Mouse (Mus musculus) heart, postnatal 14 days (tissue): ENCODE data around the gene Sh3bp4. TPM values are rescaled to one million over a fixed set of nuclear protein-coding genes. Genes with fewer than 3 reads are reported as not detected.

Experiments used
- DNase-seq, 2 experiments: peaks; one replicate each; pipeline ENCODE4 v3.0.0; 2021 to 2022
- intact Hi-C: fragments of 180-260 bp; cut with DNase I; formaldehyde crosslinking; loops from one replicate; pipeline ENCODE4 v1.15.1; 2025
- total RNA-seq, 2 experiments: library from RNA; stranded (reverse); gene quantifications; 2 replicates each; pipeline ENCODE4 v1.2.3; 2021

Gene Sh3bp4
- total RNA-seq, 2 experiments from 2014 or later, result 15.5 to 17.1 TPM

DNA sequence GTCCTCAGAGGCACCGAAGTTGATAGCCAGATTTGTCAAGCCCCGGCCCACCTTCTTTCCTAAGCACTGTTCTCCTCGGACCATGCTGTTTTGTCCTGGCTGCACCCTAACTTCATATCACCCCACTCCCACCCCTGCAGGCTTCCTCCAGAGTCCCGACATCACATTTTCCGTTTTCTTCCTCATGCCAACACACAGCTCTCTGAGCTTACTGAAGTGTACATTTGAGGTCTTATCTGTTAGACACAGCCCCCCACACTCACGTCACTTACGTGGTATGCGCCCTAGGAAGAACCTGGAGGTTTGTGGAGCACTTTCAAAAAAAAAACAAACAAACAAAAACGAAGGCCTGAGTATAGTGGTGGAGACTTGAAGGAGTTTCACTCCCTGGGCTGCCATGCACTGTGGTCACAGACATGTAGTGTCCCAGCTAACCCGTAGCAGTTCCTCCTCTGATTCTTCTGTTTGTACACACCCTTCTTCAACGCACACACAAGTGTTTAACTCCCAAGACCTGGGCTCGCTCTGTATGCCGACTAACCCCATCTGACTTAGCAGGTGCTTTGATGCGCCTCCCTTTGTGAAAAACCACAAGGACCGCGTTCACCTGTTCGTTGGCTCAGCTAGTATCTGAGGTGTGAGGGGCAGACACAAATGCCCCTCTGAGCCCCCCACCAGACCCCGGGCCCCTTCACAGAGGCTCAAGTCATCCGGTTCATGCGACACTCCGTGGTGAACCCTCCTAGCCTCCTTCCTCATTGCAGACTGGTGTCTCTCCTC, 19.8 kb downstream of the Sh3bp4 start:
- DNase-seq, result peak in 1 of 2 experiments; percentile 2
- intact Hi-C loops, result loop anchor here (2.0 to 5.0 kb wide), 2 partner anchors 15 to 47 kb away; no protein-coding TSS in a partner anchor

DNA sequence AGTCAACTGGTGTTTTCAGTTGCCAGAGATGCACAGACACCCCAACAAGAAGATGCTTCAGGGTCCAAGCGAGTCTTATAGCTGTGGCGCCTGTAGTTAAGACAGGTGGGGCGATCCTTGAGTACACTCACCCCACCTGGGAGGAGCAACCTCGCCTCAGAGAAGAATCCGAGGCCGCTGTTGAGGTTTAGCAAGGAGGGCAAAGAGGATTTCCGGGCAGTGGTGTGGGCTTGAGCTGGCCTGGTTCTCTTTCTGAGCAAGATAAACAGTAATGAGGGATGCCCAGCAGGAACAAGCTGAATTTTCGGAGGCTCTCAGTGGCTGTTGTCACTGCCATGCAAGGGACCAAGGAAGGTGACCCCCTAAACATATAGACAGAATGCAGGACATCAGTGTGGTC, 20.5 kb downstream of the Sh3bp4 start:
- intact Hi-C loops, result loop anchor here (5.0 kb wide), 1 partner anchor 47 kb away; no protein-coding TSS in a partner anchor
- DNase-seq, result no peak

DNA sequence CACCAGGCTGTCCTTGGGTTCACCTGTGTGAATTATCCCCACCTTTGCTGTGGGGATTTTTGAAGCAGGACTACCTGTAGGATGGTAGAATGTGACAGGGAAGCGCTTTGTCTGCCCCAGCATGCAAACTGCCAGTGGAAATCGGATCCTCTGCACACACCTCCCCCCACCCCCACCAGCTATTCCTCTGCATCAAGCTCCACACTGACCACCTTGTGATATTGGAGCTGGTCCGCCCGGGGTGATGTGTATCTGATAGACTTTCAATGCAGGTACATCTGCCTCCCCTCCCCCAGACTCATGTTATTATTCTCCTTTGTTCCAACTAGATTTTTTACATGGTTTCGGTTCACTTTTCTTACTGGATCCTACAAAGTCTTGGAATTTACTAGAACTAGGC, 21.8 kb downstream of the Sh3bp4 start:
- DNase-seq, result no peak
- intact Hi-C loops, result loop anchor here (5.0 kb wide), 1 partner anchor 45 kb away; no protein-coding TSS in a partner anchor

DNA sequence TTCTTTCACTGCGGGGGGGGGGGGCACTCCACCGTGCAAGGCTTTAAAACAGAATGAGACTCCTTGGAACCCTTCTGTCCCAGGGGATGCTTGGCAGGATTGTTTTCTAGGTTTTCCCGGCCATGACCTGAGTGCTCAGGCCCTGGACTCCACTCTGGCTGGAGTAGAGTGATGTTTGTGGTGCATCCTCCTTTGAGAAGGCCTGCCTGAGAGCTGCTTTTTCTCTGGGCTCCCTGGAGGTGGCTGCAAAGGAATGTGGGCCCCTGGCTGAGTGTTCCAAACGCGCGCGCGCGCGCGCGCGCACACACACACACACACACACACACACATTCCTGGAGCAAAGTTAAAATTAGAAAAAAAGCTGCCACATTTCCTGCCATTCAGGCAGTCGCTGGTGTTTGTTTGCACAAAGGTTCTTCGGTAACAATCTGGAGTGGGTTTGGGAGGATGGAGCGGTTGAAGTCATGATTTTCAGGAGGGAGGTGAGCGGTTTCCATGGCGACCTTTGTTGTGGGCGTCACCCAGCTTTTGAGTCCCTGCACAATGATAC, 22.3 kb downstream of the Sh3bp4 start:
- peak; percentile 59 to 68 for DNase-seq
- intact Hi-C loops, result loop anchor here (5.0 kb wide), 1 partner anchor 45 kb away; no protein-coding TSS in a partner anchor

DNA sequence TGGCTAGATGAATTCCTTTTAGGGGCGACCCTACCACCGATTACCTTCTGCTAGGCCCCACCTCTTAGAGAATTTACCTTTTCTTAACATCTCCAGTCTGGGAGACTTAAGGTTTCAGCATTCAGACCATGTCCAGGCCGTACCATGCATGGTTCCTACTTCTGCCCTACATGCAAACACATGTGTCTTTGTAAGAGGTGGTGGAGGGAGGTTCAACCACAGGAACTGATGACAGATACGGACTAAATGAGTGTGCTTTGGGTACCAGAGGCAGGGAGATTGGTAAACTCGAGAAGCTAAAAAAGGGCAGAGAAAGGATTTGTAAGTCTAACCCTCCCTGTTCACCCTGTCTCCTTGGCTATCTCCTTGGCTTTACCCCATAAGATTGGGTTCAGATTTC, 23.5 kb downstream of the Sh3bp4 start:
- intact Hi-C loops, result loop anchor here (1.0 to 5.0 kb wide), 2 partner anchors 9 to 44 kb away; no protein-coding TSS in a partner anchor
- DNase-seq, result no peak

DNA sequence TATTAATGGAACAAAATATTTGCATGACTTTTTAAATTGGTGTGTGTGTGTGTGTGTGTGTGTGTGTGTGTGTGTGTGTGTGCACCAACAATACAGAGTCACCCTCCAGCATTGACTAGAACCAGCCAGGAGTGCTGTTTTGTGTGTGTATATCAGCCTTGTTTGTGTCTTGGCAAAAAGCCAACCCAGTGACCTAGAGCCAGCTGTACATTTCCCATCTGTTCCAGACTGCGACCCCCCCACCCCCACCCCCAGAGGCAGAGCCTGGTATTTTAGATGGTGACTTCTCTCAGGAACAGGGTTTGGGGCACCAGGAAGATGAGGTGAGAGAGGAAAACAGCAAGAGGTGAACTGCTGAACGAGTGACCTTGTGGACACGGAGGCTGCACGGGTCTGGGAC, 24.2 kb downstream of the Sh3bp4 start:
- DNase-seq, result no peak
- intact Hi-C loops, result loop anchor here (5.0 kb wide), 1 partner anchor 43 kb away; no protein-coding TSS in a partner anchor

DNA sequence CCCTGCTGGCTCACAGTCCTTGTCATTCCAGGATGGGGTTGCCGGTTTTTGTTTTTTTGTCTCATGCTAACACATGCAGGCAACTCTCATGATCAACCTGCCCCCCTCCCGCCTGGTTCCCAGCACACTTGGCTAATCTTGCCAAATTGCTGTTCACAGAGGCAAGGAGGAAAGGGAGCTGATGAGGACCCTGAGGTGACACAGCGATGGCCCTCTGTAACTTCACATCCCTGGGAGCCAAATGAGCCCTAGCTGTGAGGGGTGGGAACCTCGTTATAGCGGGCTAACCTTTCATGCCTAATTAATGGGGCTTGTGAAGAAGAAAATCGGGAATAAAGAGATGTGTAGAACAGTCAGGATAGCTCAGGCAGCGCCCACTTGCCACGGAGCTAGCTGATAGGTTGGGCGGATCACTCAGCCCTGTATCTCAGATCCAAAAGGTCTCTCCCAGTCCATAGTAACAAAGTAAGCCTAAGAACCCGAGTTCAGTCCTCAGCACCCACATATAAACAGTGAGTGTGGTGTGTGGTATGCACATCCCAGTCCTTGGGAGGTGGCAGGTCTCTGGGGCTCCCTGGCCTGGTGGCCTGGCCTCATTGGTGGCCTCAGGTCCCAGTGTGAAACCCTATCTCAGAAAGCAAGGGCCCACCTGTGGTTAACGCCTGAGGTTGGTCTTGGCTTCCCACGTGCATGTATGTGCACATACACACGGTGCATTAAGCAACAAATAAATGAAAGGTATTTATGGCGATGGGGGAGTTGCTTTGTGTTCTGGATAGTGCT, 25.6 kb downstream of the Sh3bp4 start:
- intact Hi-C loops, result no loop called here
- DNase-seq, result no peak

DNA sequence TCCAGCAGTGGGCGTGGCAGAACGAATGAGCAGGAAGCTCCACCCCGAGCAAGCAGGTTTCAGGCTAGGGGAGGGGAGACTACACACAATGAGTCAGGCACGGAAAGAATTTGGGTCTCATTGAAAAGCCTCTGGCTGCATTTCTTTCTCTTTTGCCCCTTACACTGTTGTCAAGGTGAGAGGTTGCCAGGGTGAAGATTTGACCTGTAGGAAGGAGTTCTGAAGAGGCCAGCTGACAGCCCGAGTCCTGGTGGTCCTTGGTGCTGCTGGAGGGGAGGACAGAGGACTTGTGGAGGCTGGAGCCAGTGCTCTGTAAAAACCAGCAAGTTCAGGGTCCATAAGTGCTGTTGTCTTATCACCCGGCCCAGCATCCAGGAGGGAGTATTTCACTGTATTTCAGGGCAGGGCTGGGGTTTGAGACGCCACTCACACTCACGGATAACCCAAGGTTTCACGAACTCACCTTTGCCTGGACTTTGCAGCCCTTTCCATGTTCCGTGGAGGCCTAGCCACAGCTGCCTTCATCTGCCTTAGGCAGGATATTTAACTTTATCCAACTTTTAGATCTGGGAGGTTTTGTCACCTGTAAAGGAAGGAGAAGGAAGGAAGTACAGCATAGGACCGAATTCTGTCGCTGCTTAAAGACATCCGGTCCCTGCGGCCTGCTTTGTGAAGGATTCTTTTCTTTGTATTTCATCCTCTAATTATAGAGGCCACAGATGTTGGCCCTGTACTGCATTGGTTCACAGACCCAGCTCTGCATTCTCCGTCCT, 32.2 kb downstream of the Sh3bp4 start:
- intact Hi-C loops, result loop anchor here (1.0 kb wide), 1 partner anchor 9 kb away; no protein-coding TSS in a partner anchor
- DNase-seq, result no peak

DNA sequence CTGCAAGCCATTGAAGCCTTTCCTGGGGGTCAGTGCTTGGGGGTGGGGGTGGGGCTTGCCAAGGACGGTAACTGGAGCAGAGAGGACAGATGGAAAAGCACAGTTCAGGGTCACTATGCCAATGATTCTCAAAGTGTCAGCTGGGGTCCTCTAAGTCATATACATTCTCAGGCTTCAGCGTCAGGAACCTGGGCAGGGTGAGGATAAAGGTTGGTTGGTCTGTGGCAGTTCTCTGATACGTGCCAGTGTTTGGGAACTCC, 32.7 kb downstream of the Sh3bp4 start:
- intact Hi-C loops, result no loop called here
- no peak for DNase-seq

DNA sequence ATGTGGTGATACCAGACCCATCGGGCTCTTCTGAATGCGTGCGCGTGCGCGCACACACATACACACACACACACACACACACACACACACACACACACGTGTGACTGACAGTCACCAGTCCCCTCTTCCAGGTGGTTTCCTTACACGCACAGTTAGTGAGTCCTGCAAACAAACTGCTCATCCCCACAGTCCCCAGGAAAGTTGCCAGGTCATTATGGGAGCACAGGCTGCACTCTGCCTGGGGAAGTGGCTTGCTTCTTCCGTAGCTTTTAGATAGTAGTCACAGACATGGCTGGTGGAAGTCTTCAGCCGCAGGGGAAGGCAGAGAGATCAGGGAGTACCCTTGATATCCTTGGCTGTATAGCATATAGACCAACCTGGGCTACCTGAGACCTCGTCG, 33.3 kb downstream of the Sh3bp4 start:
- intact Hi-C loops, result no loop called here
- no peak for DNase-seq

DNA sequence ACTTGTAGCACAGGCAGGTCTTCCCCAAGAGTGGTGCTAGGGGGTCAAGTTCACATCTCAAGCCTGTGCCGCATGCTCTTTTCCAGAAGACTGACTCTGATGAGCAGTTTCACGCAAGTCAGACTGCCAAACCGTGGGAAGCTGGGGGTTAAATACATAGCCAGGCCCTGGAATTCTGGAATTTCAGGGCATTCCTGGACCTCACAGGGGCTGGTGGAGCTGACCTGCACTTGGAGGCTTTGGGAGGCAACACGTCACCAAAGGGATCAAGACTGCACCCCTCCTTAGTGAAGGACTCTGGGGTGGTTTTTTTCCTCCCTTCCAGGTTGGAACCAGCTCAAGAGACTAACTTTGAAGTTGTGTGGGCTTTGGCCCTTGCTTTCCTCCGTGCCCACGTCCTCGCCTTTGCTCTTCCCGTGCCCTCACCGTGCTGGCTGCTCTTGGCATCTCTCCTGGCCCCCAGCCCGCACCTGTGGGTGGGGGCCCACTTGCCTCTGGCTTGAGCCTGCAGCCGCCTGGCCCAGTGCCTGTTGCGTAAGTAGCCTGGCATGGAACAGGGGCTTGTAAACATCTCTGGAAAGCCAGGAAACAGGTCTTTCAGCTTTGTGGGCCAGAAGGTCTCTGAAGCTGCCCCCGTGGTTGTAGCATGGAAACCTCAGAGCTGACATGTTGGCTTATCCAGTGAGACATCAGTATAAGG, 34.0 kb downstream of the Sh3bp4 start:
- intact Hi-C loops, result no loop called here
- DNase-seq, result peak; percentile 55 to 67

DNA sequence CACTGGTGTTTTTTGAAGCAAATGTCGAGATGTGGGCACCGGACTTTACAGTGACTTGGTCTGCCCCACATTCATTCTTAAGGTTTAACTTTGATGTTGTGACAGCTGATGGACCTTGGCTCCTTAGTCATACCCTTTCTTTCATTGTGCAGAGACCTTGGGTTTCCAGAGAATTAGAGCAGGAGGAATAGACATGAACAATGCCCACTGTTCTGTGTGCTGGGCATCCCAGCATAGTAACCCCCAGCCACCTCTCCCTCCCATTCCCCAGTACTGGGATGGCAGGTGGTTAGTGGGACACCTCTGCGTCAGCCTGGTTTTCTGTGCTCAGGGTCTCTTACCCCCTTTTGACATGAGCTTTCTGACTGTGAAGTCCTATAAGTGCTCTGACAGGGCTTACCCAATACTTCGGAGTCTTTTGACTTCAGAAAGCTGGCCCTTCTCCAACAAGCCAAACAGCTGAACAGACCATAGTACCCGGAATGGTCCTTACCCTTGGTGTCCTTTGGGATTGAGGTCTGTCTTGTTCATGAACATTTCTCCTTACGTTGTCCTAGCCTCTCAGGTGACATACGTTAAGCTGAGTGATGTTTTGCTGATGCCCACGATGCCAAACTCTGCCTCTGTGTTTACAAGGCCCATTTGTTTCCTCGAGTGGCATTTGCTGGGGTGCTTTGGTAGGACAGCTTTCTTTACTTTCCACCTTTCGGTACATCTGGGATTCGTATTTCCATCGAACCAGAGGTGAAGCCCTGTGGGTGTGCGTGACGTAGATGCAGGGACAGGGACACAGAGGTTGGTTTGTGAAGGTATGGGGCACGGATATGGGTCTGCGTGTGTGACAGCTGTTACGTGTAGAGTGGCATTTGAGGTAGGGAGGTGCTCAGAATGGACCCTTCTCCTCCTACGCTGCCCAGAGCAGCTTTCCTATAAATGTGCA, 35.9 kb downstream of the Sh3bp4 start:
- DNase-seq, result no peak
- intact Hi-C loops, result no loop called here

DNA sequence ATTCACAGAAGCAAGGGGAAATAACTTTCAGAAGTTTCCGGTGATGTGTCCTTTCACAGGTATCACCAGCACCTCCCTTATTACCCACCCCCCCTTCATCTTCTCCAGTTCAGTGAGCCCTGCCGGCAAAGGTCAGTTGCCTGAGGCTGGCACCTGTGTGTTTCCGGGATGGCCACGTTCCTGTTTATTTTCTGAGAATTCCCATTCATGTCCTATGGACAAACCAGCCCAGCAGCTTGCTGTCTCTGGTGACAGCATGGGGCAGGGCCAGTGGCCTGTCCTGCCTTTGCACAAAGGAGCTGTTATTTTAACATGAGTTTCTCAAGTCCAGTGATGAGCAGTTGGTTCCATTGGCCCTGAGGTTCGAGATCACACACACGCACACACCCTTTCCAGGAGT, 37.3 kb downstream of the Sh3bp4 start:
- DNase-seq, result no peak
- intact Hi-C loops, result no loop called here

DNA sequence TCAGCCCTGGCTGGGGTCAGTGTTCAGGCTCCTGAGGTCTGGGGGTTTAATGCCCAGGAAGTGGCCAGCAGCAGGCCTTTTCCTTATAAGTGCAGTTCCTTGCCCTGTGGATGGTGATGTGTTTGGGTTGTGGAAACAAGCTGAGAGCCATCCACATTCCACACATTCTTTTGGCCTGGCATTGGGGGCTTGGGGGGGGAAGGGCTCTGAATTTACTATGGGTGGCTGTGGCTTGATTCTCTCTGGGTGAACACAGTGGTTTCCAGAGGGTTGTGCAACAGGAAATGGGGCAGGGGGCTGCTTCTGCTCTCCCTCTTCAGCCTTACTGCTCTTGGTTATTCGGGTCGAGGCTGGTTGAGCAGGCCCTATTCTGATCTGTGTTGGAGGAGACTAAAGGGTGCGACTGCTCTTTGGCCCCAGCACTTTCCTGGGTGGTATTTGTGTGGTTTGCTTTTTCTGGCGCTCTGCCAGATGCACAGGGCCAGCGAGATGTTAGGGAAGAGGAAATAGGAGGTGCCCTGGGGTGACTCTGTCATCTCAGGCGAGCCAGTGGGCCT, 38.2 kb downstream of the Sh3bp4 start:
- DNase-seq, result no peak
- intact Hi-C loops, result no loop called here

DNA sequence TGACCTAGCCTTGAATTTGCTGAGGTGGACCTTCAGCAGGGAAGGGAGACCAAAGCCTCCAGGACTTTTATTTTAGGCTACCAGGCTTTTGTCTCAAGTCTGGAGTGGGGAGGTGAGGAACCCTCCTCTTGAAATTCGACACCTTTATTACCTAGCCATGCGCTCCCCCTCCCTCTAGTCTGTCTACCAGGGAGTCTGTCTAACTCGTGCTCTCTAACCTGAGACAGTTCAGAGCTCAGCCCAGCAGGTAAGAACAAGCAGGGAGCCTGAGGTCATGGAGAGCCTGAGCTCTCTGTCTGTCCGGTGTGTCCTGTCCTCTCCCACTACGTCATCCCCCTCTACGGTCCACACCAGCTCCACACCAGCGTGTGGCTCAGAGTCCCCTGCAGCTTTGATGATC, 39.6 kb downstream of the Sh3bp4 start:
- intact Hi-C loops, result no loop called here
- no peak for DNase-seq

DNA sequence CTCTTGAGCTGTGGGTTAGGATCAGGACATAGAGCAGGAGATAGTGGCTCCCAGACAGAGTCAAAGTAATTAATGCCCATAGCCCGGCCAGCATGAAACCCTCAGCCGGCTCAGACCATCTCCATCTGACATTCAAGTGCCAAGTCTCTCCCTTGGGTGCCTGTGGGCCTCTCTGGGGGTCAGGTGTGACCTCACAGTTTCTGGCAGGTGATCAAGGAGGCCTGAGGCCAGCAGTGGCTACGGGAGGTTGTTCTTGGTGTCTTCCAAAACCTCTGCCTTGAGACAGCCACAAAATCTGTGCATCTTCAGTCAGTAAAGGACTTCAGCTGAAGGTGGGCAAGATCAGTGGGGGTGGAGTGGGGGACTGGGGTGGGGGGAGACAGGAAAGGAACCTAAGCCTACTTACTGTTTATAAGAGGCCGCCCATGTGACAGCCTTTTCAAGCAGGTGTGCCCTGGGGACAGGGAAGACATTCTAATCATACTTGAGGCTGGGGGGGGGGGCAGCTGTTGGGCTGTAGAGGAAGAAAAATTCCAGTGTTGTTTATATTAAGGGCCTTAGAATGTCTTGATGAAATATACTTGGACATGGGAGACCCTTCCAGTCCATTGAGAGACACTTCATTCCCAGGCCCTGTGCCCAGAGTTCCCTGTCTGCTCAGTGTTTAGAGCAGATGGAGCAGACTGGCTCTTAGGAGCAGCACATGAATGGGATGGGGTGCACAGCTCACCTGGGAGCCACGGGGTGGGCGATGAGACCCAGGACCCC, 40.7 kb downstream of the Sh3bp4 start:
- intact Hi-C loops, result no loop called here
- no peak for DNase-seq

DNA sequence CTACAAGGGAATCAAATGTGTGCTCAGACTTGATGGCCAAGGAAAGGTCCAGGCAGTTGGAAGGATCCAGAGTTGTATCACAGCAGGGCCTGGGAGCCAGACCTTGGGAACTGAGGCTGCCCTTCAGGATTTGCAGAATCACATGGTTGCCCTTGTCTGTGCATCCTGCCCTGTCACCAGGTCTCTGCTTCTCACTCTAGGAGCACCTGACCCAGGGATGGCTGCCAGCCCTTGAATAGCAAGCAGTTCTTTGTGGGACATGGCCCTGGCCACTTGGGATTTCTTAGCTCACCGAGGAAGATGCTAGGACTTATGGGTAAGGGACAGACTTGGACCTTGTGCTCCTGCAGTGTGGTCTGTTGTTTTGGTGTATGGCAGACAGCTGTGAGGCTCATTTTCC, 42.3 kb downstream of the Sh3bp4 start:
- DNase-seq, result no peak
- intact Hi-C loops, result no loop called here

DNA sequence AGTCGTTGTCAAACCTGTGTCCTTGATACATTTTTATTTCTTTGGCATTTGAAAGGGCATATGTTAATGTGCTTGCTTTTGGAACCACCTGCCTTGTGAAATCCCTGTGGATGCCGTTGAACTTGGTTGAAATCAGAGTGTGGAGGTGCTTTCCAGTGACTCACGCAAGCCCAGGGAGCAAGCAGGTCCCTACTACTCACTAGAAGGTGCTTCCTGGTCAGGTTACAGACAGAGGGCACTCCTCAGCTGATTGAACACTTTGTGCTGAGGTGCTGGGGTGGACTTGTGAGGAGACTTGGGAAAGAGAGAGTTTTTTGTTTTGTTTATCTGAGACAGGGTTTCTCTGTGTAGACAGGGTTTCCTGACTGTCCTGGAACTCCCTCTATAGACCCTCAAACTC, 43.5 kb downstream of the Sh3bp4 start:
- DNase-seq, result no peak
- intact Hi-C loops, result no loop called here
